Mouse (Mus musculus) liver, postnatal 0 days (tissue): Measurements from ENCODE around the gene Cacul1.

Experiments used
- CTCF ChIP-seq: sonication (generic); IDR thresholded peaks from 2 replicates; pipeline ENCODE4 v1.5.1; 2016; ENCODE audit warnings: antibody characterized with exemption, low read depth
- EP300 ChIP-seq: IDR thresholded peaks from 2 replicates; pipeline ENCODE4 v1.6.1; 2016; ENCODE audit warnings: antibody characterized with exemption, low read depth, mild to moderate bottlenecking

GRCm38 (mm10) chr19:60520131-60520530, 60.7 kb downstream of the Cacul1 start:
- TF ChIP-seq CTCF, result no peak
- no peak for TF ChIP-seq EP300
